Mouse (Mus musculus) lung, adult 2 months (tissue): ENCODE measurements around the gene Gyg.

Source experiments
- CTCF ChIP-seq: fragments of 200-500 bp; IDR thresholded peaks from 2 replicates; pipeline ENCODE4 v1.5.1; 2011; ENCODE audit warnings: mild to moderate bottlenecking, low read length, control low read depth; ENCODE audit not compliant: insufficient read depth
- POLR2A ChIP-seq: fragments of 200-500 bp; IDR thresholded peaks from 2 replicates; pipeline ENCODE4 v1.6.1; 2011; ENCODE audit warnings: low read depth, mild to moderate bottlenecking, control low read depth, low read length, borderline replicate concordance; ENCODE audit errors: extremely low read depth

DNA sequence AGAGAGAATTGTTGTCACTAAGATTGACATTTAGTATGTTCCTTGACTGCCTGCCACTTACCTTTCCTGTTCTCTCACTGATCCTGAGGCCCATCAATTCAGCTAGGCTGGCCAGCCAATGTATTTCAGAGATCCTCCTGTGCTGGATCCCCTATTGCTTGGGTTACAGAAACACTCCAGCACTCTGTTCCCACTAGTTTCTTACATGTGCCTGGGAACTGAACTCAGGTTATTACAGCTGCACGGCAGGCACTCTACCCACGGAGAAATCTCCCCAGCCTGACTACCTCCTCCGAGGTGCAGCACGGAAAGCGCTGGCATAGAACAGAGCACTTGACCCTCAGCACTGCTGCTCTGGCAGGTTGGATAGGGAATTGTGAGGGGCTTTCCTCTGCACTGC, 7.5 kb downstream of the Gyg start:
- TF ChIP-seq POLR2A: no peak
- no peak for TF ChIP-seq CTCF
